Mouse (Mus musculus): ENCODE results near the gene Tmem205. TPM values are rescaled to one million over a fixed set of nuclear protein-coding genes. Genes with fewer than 3 reads are reported as not detected.

Tmem205 gene
- polyA plus RNA-seq, 1 experiment from 2014 or later = 52.6 TPM

- Histone ChIP-seq H3K27ac (no peak overlapping the region), H3K4me3 (no peak overlapping the region), H3K9ac (no peak overlapping the region), H3K27me3 (no peaks in the 10 kb centered on the region), H3K36me3 (0 out of 2 replicates have a peak, but pooled peaks cover 4% of the 10 kb centered on the region), H3K4me2 (no peak overlapping the region; the same call in 1 of the 2 replicates), H3K4me1 (peaks cover 23% of the 10 kb centered on the region), H3K9me3 (no peaks in the 10 kb centered on the region)
- ATAC-seq (ENCODE audit: borderline replicate concordance, extremely low read depth, low FRiP score, low TSS enrichment) = no peak
- 90% methylated on average over 1 of the region's 1 CpGs for WGBS
These were observed 1.9 kb downstream of the Tmem205 start for GRCm38 (mm10) chr9:21925506-21925905.

DNA sequence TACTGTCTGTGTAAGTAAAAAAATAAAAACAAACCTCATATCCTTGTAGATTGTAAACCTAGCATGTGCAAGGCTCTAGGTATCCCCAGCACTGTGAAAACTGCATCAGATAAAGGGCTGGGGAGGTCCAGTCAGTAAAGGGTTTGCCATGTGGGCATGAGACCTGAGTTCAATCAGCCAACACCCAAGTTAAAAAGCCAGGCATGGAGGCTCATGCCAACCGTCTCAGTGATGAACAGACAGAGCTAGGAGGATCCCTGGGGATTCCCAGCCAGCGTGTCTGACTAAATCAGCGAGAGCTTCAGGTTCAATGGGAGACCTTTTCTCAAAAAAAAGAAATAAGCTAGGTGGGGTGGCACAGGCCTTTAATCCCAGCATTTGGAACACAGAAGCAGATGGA lies 2.3 kb downstream of the Tmem205 start:
- Histone ChIP-seq H3K4me3 (no peak overlapping the region), H3K27ac (no peak overlapping the region), H3K9me3 (no peaks in the 10 kb centered on the region), H3K27me3 (no peaks in the 10 kb centered on the region), H3K36me3 (0 out of 2 replicates have a peak, but pooled peaks cover 4% of the 10 kb centered on the region), H3K4me2 (no peak overlapping the region), H3K4me1 (peaks cover 23% of the 10 kb centered on the region), H3K9ac (no peak overlapping the region)
- 84% methylated on average over 3 of the region's 3 CpGs for WGBS
- no peak for ATAC-seq (ENCODE audit: borderline replicate concordance, extremely low read depth, low FRiP score, low TSS enrichment)

- Histone ChIP-seq H3K4me1 (peaks cover 23% of the 10 kb centered on the region), H3K9me3 (no peaks in the 10 kb centered on the region), H3K27ac (peak overlapping the region; percentile 80), H3K9ac (no peak overlapping the region), H3K36me3 (0 out of 2 replicates have a peak, but pooled peaks cover 4% of the 10 kb centered on the region), H3K27me3 (no peaks in the 10 kb centered on the region), H3K4me3 (no peak overlapping the region), H3K4me2 (no peak overlapping the region)
- peak; percentile 83 for ATAC-seq (ENCODE audit: borderline replicate concordance, extremely low read depth, low FRiP score, low TSS enrichment)
- 23% methylated on average over 6 of the region's 6 CpGs for WGBS
These were observed 3.3 kb downstream of the Tmem205 start for GRCm38 (mm10) chr9:21924099-21924493.

DNA sequence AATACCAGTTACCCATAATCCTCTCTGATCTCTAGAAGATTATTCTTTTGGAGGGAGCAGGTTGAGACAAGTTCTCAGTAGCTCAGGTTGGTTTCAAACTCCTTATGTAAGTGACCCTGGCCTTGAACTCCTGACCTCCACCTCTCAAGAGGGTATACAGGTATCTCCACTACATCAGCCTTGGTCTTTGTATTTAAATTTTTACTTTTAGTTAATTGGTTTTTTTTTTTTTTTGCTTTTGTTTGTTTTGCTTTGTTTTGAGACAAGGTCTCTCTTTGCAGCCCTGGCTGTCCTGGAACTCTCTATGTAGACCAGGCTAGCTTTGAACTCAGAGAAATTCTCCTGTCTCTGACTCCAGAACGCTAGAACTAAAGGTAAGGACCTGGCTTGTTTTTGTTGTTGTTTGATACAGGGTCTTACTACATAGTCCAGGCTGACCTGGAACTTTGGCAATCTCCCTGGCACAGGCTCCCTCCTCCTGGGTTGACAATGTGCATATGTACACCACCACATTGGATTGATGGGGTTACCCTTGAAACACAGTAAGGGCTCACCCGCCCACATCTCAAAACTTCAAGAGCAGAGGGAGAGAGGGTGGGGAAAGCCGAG lies 3.8 kb downstream of the Tmem205 start:
- no peak; the same call in 1 of the 2 replicates for ATAC-seq (ENCODE audit: borderline replicate concordance, extremely low read depth, low FRiP score, low TSS enrichment)
- H3K27ac ChIP-seq = peak overlapping the region; percentile 80
- H3K9ac ChIP-seq = no peak overlapping the region
- 16% methylated on average over 3 of the region's 3 CpGs for WGBS
- no peak overlapping the region for H3K4me3 ChIP-seq
- H3K4me2 ChIP-seq = no peak overlapping the region
- no peaks in the 10 kb centered on the region for H3K9me3 ChIP-seq
- peaks cover 28% of the 10 kb centered on the region for H3K4me1 ChIP-seq
- H3K27me3 ChIP-seq = no peaks in the 10 kb centered on the region
- 0 out of 2 replicates have a peak, but pooled peaks cover 4% of the 10 kb centered on the region for H3K36me3 ChIP-seq

GRCm38 (mm10) chr9:21923036-21923435 lies 4.3 kb downstream of the Tmem205 start:
- H3K27me3 ChIP-seq = no peaks in the 10 kb centered on the region
- WGBS = 79% methylated on average over 4 of the region's 4 CpGs
- ATAC-seq (ENCODE audit: borderline replicate concordance, extremely low read depth, low FRiP score, low TSS enrichment) = no peak
- H3K4me3 ChIP-seq = no peak overlapping the region
- H3K36me3 ChIP-seq = 0 out of 2 replicates have a peak, but pooled peaks cover 4% of the 10 kb centered on the region
- H3K9ac ChIP-seq = no peak overlapping the region
- no peak overlapping the region for H3K4me2 ChIP-seq
- no peaks in the 10 kb centered on the region for H3K9me3 ChIP-seq
- no peak overlapping the region; the same call in 1 of the 2 replicates for H3K27ac ChIP-seq
- H3K4me1 ChIP-seq = peaks cover 33% of the 10 kb centered on the region

DNA sequence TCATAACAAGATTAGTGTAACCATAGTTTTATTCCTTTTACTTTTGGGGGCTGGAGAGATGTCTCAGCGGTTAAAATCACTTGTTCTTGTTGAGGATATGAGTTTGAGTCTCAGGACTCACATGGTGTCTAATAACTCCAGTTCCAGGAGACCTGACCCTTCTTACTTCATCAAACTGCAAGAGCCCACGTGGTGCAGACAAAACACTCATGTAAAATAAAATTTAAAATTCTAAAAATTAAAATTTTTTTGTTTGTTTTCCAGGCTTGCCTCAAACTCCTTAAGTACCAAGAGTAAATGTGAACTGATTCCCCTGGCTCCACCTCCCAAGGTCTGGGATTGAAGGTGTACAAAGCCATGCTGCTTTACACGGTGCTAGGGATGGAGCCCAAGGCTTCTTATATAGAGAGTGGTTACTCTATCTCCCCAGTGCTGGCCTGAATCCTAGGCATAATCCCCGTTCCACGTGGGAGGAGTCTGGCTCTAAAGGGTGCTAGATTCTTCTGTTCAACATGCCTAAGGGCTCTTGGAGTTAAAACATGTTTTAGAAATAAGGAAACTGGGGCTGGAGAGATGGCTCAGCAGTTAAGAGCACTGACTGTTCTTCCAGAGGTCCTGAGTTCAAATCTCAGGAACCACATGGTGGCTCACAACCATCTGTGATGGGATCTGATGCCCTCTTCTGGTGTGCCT lies 8.5 kb downstream of the Tmem205 start:
- no peaks in the 10 kb centered on the region for H3K9me3 ChIP-seq
- H3K27ac ChIP-seq = peak overlapping the region; percentile 37
- H3K4me3 ChIP-seq = peak overlapping the region; percentile 62
- peaks cover 23% of the 10 kb centered on the region for H3K4me1 ChIP-seq
- no peak for ATAC-seq (ENCODE audit: borderline replicate concordance, extremely low read depth, low FRiP score, low TSS enrichment)
- peak overlapping the region; percentile 98 for H3K4me2 ChIP-seq
- H3K36me3 ChIP-seq = no peaks in the 10 kb centered on the region
- H3K27me3 ChIP-seq = peaks cover 4% of the 10 kb centered on the region
- 16% methylated on average over 5 of the region's 5 CpGs for WGBS
- no peak overlapping the region for H3K9ac ChIP-seq

GRCm38 (mm10) chr9:21918035-21918592 lies 9.2 kb downstream of the Tmem205 start, which contains the start of gene Rab3d:
Gene Rab3d (minus strand): TSS chr9:21918192.
- H3K27ac ChIP-seq = peak within 1 kb of the TSS; percentile 37
- H3K36me3 ChIP-seq = no peaks in the 10 kb centered on the region
- H3K4me1 ChIP-seq = peaks cover 18% of the 10 kb centered on the region
- H3K4me3 ChIP-seq = peak within 1 kb of the TSS; percentile 62
- H3K27me3 ChIP-seq = peaks cover 4% of the 10 kb centered on the region
- peak within 1 kb of the TSS; percentile 98 for H3K4me2 ChIP-seq
- peak; percentile 92 for ATAC-seq (ENCODE audit: borderline replicate concordance, extremely low read depth, low FRiP score, low TSS enrichment)
- H3K9me3 ChIP-seq = no peaks in the 10 kb centered on the region
- peak within 1 kb of the TSS; percentile 60 for H3K9ac ChIP-seq
- WGBS = under 1% methylated on average over 36 of the region's 36 CpGs

DNA sequence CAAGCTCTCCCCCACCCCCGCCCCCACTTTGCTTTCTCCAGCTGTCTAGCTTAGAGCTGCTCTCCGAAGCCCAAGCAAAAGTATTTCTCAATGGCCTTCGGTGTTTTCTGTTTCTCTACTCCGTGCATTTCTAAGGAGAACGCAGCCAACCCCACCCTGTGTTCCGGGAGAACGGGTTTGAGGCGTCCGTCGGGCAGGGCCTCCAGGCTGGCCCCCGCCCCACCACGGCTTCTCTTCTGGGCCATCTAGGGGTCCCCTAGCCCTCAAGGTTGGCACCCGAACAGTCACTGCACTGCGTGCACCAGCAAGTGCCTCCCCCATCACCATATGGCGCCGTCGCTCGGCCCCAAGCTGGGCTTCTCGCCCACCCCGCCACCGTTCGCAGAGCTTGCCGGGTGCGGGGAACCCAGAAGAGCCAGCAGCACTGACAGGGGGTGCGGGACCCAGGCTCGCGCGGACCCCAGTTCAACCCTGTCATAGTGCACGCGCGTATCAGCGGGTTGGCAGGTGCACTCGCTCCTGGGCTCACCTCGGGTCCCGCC lies 9.8 kb downstream of the Tmem205 start:
- ATAC-seq (ENCODE audit: borderline replicate concordance, extremely low read depth, low FRiP score, low TSS enrichment) = no peak
- Histone ChIP-seq H3K9me3 (no peaks in the 10 kb centered on the region), H3K27ac (peak overlapping the region; percentile 3; the same call in 1 of the 2 replicates)

GRCm38 (mm10) chr9:21916851-21917492 lies 10.4 kb downstream of the Tmem205 start:
- WGBS = 57% methylated on average over 3 of the region's 3 CpGs
- Histone ChIP-seq H3K4me2 (peak overlapping the region; percentile 98), H3K36me3 (no peaks in the 10 kb centered on the region), H3K27ac (no peak overlapping the region), H3K4me3 (peak overlapping the region; percentile 62), H3K9me3 (no peaks in the 10 kb centered on the region), H3K27me3 (peaks cover 4% of the 10 kb centered on the region), H3K9ac (no peak overlapping the region), H3K4me1 (peaks cover 18% of the 10 kb centered on the region)
- ATAC-seq (ENCODE audit: borderline replicate concordance, extremely low read depth, low FRiP score, low TSS enrichment) = no peak

More for the DNA sequence above, 9.8 kb downstream of the Tmem205 start:
- Histone ChIP-seq H3K4me2 (peak overlapping the region; percentile 98), H3K9ac (peak overlapping the region; percentile 60), H3K4me1 (peaks cover 18% of the 10 kb centered on the region), H3K4me3 (peak overlapping the region; percentile 62), H3K36me3 (no peaks in the 10 kb centered on the region), H3K27me3 (peaks cover 4% of the 10 kb centered on the region)
- WGBS = under 1% methylated on average over 35 of the region's 35 CpGs

- H3K4me2 ChIP-seq = no peak overlapping the region
- no peaks in the 10 kb centered on the region for H3K36me3 ChIP-seq
- H3K27ac ChIP-seq = no peak overlapping the region
- no peak overlapping the region for H3K4me3 ChIP-seq
- no peak; the same call in 1 of the 2 replicates for ATAC-seq (ENCODE audit: borderline replicate concordance, extremely low read depth, low FRiP score, low TSS enrichment)
- H3K4me1 ChIP-seq = no peaks in the 10 kb centered on the region
- H3K9me3 ChIP-seq = no peaks in the 10 kb centered on the region
- H3K9ac ChIP-seq = no peak overlapping the region
- WGBS = 67% methylated on average over 10 of the region's 10 CpGs
- H3K27me3 ChIP-seq = no peaks in the 10 kb centered on the region
These were observed 17.7 kb downstream of the Tmem205 start for GRCm38 (mm10) chr9:21909474-21910223.

GRCm38 (mm10) chr9:21908216-21908615 lies 19.1 kb downstream of the Tmem205 start:
- Histone ChIP-seq H3K27me3 (no peaks in the 10 kb centered on the region; the same call in 1 of the 2 replicates), H3K4me1 (no peaks in the 10 kb centered on the region), H3K9me3 (no peaks in the 10 kb centered on the region), H3K36me3 (no peaks in the 10 kb centered on the region), H3K4me3 (no peak overlapping the region), H3K4me2 (no peak overlapping the region), H3K27ac (no peak overlapping the region), H3K9ac (no peak overlapping the region)
- 70% methylated on average over 11 of the region's 11 CpGs for WGBS
- ATAC-seq (ENCODE audit: borderline replicate concordance, extremely low read depth, low FRiP score, low TSS enrichment) = no peak

All from lung, embryonic 15.5 days (tissue).